Mouse (Mus musculus): Measurements from ENCODE around the gene Sipa1.

GRCm38 (mm10) chr19:5649298-5649741, 14.2 kb downstream of the Sipa1 start:
- TF ChIP-seq CTCF (IDR thresholded peaks at IDR 0.05; ENCODE audit: low read depth, low read length) (no peak), POLR2A (IDR thresholded peaks at IDR 0.05; ENCODE audit: insufficient read depth, low read length) (no peak), EP300 (IDR thresholded peaks at IDR 0.05; ENCODE audit: insufficient read depth, low read depth, low read length) (no peak)
